Mouse (Mus musculus): ENCODE data around the gene Eif3k.

Eif3k gene

DNA sequence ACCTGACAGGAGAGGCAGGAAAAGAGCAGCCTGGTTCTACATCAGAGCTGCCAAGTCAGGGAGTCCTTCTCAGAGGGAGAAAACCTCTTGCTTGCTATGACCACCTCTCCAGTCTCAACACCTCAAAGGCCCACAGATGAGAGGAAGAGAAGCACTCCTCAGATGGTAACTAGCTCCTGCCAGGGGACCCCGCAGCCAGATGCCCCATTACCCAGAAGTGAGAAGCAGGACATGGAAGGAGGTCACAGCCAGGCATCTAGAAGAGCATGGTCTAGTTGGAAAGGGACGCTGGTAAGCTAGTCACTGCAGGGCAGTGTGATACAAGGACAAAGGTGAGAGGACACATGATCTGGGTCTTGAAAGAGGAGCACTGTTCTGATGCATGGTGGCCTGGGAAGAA lies 47.8 kb downstream of the Eif3k start:
- DNase-seq: no peak

DNA sequence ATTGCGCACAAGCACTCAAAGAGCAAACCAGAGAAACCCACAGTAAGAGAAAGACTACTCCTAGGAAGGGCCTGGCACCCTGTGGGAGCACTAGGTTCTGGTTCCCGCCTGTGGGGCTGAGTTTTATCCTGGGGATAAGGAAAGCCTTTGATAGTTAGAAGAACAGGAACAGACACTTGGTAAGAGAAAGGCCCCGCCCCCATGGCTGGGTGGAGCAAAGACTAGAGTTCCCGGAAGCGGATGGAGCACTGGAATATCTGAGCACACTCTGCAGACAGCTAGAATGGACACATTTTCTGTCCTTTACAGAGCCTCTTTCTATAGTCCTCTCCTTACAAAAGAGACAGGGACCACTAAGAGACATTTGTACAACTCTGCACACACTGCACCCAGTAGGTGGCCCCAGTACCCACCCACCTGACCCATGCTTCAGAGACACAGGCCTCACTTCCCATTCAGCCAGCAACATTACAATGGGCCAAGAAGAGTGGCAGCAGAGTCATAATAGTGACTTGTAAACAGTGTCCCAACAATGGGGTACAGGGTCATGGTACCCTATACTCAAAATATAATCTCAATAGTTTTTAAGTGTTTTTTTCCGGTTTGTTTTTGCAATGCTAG lies 49.1 kb downstream of the Eif3k start:
- no peak for DNase-seq

DNA sequence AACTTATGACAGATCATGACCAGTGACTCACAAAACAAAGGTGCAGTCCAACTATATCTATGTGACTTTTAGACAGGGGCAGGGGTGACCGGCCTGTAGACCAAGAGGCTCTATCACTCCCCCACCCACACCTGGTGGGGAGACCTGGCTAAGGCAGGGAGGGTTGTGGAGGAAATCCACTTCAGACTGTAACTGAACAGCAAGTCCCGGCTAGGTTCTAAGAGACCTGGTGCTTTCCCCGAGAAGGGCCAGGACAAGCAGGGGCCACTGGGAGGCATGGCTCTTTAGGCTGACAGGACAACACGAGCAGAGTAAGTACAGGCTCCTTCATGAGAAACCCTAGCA lies 50.0 kb downstream of the Eif3k start:
- DNase-seq: no peak

DNA sequence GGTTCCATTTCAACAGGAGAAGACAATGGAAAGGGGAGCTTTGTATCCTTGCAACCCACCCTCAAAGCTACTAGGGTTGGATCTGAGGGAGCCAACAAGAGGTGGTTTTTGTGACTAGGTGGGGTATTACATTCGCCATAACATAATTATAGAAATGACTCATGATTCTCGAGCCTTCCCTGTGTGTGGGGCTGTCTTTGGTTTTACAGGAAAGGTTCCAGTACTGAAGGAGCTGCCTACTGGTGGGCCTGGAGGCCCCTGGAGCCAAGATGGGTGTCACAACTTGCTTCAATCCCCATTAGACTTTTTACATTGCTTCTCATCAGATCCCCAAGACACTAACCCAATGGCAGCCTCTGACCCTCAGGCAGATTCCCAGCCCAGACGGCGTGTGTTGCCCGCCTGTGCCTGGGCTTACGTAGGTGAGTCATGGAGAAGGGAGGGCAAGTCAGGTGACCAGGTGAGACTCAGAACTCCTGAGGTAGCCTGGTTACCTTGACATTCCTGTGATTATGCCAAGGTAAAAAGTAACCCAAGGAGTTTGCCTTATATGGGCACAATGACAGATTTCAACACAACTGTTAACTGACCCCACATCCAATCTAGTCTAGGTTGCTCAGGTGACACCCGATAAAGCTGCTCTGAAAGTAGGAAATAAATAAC lies 50.5 kb downstream of the Eif3k start:
- DNase-seq: peak; percentile 80

DNA sequence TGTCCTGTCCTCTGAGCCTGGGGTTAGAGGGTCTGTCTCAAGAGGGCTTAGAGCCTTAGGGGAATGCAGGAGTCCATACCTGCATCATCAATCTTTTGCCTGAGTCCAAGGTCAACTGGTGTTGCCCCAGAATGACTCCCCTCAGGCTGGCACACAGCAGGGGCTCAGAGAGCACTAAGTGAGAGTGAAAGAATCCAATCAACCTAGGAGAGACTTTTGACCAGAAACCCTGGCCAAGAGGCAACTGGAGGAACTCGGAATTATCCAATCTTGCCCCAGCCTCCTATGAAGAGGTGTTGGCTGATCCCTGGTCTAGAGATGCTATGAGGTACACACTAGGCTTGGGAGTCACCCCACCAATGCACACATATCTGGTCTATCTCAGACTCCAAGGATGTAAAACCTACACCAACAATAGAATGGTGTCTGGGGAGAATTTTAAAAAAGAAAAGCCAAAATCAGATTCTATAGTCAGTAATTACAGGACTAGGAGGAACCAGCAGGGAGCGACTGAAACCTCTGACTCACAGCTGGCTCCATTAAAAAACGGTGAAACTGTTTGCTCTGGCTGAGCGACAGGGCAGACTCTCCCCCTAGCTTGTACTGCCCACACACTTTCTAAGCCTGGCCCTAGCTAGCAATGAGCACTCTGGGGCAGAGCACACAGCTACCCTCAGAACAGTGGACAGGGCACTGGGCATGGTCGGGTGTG lies 51.2 kb downstream of the Eif3k start:
- DNase-seq: peak; percentile 33

DNA sequence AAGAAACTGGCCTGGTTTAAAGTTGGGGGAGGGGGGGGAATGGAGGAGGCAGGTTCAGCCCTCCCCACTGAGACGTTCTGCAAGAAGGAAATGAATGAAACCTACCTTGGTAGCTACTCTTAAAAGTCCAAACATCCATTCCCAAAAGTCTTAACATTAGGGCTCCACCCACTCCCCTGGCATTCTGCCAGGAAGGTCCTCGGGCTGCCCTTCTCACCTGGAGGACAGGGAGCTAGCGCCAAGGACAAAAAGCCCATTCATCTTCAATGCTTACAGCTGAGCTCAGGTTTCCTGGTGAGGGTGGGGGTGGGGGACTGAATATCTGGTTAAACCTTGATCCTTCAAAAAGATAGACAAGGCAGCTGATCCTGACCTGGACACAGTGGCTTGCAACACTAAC lies 52.3 kb downstream of the Eif3k start:
- DNase-seq: peak; percentile 92

DNA sequence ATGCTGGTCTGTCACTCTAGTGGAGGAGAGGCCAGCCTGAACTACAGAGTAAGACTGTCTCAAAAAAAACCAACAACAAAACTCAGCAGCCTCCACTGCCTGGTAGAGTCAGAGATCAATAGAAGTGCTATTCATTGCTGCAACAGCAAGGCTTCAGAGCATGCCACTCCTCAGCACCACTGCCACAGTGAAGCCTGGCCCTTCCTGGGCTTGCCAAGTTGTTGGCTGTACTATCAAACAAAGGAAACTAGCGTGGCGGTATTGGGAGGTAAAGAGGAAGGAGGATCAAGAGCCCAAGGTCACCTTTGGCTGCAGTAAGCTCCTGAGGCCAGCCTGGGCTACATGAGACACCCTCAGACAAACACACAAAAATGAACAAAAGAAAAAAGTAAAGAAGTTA lies 55.5 kb downstream of the Eif3k start:
- DNase-seq: no peak

DNA sequence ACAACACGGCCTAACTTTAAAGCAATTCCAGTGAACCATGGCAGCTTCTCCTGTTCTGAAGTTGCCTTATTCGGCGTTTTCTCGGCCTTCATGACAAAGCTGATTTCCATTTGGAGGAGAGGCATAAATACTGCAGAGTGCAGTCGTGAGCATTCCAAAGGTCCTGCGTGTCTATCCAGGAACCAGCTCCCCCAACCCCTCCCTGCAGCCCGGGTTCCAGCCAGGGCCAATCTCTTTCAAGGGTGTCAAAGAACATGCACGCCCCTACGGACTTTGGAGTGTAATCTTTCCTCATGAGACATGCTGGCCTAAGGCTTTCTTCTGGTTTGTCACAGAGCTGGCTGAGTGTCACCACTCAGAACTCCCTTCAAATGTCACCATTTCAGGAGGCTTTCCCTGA lies 56.3 kb downstream of the Eif3k start:
- peak; percentile 96 for DNase-seq

DNA sequence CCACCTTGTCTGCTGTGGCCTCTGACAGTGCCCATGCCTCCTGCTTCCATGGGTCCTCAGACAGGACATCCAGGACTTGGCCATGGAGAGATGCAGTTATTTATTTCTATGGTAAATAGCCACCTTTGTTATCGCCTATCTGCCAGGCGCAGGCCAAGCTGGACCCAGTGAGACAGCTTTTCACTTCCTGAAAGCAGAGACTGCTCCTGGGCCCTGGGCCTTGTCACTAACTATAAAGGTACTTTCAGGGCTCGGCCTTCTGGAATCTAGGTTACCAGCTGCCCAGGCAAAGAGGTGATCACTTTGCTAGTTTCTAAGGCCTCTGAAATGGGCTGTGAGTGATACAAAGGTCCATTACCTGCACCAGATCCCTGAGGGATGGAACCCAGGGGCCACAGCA lies 56.9 kb downstream of the Eif3k start:
- DNase-seq: no peak

DNA sequence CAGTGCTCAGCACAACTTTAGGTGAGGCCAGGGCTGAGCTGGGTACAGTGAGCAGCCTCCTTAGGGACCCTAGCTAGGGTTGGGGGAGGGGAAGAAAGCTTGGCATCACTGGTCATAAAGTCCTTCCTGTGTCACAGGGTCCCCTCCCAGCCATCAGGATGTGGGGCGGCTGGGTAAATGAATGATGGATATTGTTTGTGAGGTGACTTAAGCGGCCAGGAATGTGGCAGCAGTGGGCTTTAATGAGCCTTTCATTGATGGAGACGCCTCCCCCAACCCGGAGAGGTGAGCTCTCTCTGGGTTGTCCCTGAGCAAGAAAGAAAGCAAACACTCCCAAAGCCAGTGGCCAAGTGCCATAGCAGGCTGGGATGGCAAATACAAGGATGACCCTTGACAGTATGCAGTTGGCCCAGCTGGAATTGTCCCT lies 57.8 kb downstream of the Eif3k start:
- DNase-seq: peak; percentile 61

DNA sequence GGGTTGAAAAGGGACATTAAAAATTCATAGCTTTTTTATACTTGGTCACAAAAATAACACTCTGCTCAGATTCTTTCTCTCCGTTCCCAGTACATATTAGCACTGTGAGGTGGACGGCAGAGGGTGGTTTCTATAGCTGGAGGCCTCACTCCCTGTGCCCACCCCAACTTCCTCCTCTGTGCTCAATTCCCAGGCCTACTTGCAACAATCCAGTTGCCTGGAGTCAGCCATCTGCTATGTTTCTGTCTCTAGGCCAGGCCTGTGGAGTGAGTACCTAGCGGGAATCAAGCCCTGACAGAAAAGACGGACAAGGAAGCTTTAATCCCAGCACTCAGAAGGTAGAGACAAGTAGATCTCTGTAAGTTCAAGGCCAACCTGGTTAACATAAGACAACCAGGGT lies 59.1 kb downstream of the Eif3k start:
- DNase-seq: no peak

DNA sequence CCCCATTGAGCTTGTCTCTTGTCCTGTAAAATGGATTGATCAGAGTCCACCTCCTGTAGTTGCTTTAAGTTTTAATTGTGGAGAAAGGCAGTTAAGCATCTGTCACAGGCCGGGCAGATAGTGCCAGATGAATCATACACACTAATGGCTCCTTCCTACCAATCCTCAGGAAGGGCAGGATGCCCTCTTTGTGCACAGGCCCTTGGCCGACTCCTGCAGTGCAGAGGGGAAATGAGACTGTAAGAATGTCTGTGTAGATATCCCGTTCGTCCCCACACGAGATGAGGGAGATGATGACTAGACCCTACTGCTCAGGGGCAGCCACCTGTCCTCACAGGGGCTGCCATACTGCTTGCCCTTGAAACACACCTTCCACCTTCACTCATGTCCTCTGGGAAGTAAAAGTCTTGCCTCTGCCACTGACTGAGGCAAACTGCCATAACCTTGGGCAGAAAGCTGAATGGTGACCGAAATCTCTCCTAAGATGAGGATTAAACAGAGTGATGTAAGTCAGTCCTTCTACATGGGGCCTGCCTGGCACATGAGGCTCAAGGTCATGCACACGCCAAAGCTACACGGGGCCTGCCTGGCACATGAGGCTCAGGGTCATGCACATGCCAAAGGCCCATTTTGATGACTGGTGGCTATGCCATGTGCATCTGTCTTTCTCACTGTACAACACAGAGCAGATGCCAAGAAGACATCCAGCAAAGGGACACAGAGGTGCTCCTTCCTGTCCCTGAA lies 59.8 kb downstream of the Eif3k start:
- DNase-seq: no peak

Measured in kidney, adult 9 months (tissue).